Mouse (Mus musculus) monocyte, adult 59 days (primary cell): ENCODE results near the gene Cuedc1. TPM values are rescaled to one million over a fixed set of nuclear protein-coding genes. Genes with fewer than 3 reads are reported as not detected.

Experiments
- total RNA-seq, 2 experiments: library from RNA; stranded (reverse); gene quantifications; one replicate each; pipeline ENCODE4 v1.2.4; 2023

Gene Cuedc1
- total RNA-seq: 1 to 10 TPM; 1.1 to 1.2 TPM

GRCm38 (mm10) chr11:88098021-88098729 lies at the start of gene Cuedc1:
Gene Cuedc1 (plus strand): TSS chr11:88098058.

DNA sequence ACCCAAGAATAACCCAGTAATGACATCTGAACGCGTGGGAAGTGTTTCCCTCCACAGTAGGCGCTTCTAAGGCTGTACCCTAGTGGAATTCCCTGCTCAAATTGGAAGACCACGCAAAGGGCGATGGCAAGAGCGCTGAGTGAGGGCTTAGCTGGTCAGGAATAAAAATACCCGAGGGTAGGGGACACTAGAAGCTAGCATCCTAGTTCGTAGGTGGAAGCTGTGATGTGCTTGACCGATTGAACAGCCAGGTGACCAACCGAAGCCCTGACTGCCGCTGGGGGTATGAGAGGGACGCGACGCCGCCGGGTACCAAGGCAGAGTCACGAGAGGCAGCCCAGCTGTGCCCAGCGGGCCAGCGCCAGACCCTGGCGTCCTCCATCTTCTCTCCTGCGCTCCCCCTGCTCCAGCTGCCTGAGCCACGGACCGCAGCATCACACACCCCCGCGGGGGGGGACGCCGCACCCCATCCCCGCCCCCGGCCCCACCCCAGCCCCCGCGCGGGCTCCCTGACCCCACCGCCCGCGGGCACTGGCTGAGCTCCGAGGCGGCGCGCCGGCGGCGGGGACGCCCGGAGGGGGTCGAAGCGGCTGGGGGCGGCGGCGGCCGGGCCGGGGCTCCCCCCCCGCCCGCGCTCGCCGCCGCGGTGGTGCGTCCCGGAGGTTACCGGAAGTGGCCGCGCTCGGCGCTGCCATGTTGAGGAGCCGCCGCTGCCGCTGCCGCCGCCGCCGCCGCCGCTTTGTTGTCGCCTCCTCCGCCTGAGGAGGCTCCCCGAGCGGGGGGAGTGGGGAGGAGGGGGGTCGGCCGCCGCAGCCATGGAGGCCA lies 30.1 kb upstream of the Cuedc1 start, which contains the start of gene Vezf1:
Gene Vezf1, plus strand, starts transcription at position 694 of the 825 bp plus-strand sequence.

GRCm38 (mm10) chr11:88203712-88204532 lies 106.1 kb downstream of the Cuedc1 start, which contains the start of gene Mrps23:
Gene Mrps23 (plus strand): TSS chr11:88204388.

Other genes with a start within 250 kb of the Cuedc1 start
- 1 to 10 TPM; 8.3 to 9.5 TPM for gene Mks1, start 244.8 kb upstream of the Cuedc1 start, total RNA-seq
- not detected for gene Epx, start 222.5 kb upstream of the Cuedc1 start, total RNA-seq
- not detected for gene Olfr462, start 205.8 kb upstream of the Cuedc1 start, total RNA-seq
- not detected for gene Olfr463, start 200.7 kb upstream of the Cuedc1 start, total RNA-seq
- not detected for gene Olfr464, start 177.1 kb upstream of the Cuedc1 start, total RNA-seq
- 10 to 100 TPM; 18.8 to 20.7 TPM for gene Dynll2, start 110.5 kb upstream of the Cuedc1 start, total RNA-seq
- 100 to 1,000 TPM; 139 to 143 TPM for gene Srsf1, start 50.7 kb upstream of the Cuedc1 start, total RNA-seq
- gene Vezf1, start 29.8 kb upstream of the Cuedc1 start, total RNA-seq: 10 to 100 TPM; 44.2 to 44.6 TPM
- gene Mrps23, start 106.3 kb downstream of the Cuedc1 start, total RNA-seq: 10 to 100 TPM; 57.4 to 58.1 TPM
- not detected for gene Ccdc182, start 196.0 kb downstream of the Cuedc1 start, total RNA-seq